Mouse (Mus musculus) thymus, adult 2 months (tissue): Measurements from ENCODE around the gene Pdss2.

Experiments used
- CTCF ChIP-seq: fragments of 200-500 bp; IDR thresholded peaks from 2 replicates; pipeline ENCODE4 v1.5.1; 2012; ENCODE audit warnings: mild to moderate bottlenecking, control low read depth, low read length, moderate library complexity, borderline replicate concordance; ENCODE audit not compliant: control insufficient read depth, poor library complexity, insufficient read depth; ENCODE audit errors: extremely low read depth
- POLR2A ChIP-seq: fragments of 200-500 bp; IDR thresholded peaks from 2 replicates; pipeline ENCODE4 v1.6.1; 2012; ENCODE audit warnings: mild to moderate bottlenecking, low read length, control low read depth, moderate library complexity; ENCODE audit not compliant: control insufficient read depth, poor library complexity, insufficient read depth; ENCODE audit errors: extremely low read depth

- TF ChIP-seq POLR2A (no peak), CTCF (no peak)
Observed at GRCm38 (mm10) chr10:43489550-43489949, 268.3 kb downstream of the Pdss2 start.
